Mouse (Mus musculus) brain, embryonic 14.5 days (tissue): Measurements from ENCODE around the gene Sgsh.

Source experiments
- CTCF ChIP-seq: fragments of 200-500 bp; IDR thresholded peaks from 2 replicates; pipeline ENCODE4 v1.5.1; 2012; ENCODE audit warnings: inconsistent platforms, mild to moderate bottlenecking, moderate library complexity, borderline replicate concordance; ENCODE audit not compliant: insufficient read depth, insufficient read length; ENCODE audit errors: extremely low read depth
- POLR2A ChIP-seq: fragments of 200-500 bp; IDR thresholded peaks from 2 replicates; pipeline ENCODE4 v1.6.1; 2012; ENCODE audit warnings: mild to moderate bottlenecking, inconsistent platforms, borderline replicate concordance; ENCODE audit not compliant: poor library complexity, insufficient read depth, insufficient read length, severe bottlenecking; ENCODE audit errors: extremely low read depth

DNA sequence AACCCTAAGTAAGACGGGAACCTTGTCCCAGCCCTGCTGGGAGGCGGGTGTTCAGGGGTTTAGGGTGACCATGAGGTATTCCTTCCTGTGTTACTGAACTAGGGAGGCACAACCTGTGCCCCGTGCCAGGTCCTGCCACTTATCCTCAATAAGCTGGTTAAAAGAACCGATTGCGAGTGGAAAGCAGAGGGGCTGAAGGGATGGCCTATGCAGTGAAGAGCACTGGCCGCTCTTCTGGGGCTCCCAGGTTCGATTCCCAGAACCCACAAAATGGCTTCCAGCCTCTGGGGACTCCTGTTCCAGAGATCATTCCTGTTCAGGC lies 38.1 kb upstream of the Sgsh start:
- TF ChIP-seq CTCF (no peak), POLR2A (no peak)
